Mouse (Mus musculus): Measurements from ENCODE around the gene Cenpl. TPM values are rescaled to one million over a fixed set of nuclear protein-coding genes. Genes with fewer than 3 reads are reported as not detected.

Cenpl gene
- polyA plus RNA-seq, 1 experiment from 2014 or later, result 33.0 TPM

Other genes with a start within 250 kb of the Cenpl start
- gene Rc3h1, start 164.3 kb upstream of the Cenpl start, polyA plus RNA-seq (2015; fragmentation: Nextera tagmentation; extraction: Ambion mirVana), result 7.9 and 8.1 TPM in 2 replicates
- gene Serpinc1, start 92.1 kb upstream of the Cenpl start, polyA plus RNA-seq (2015; fragmentation: Nextera tagmentation; extraction: Ambion mirVana), result 3.2 and 3.8 TPM in 2 replicates
- 10.1 and 12.9 TPM in 2 replicates for gene Zbtb37, start 35.9 kb upstream of the Cenpl start, polyA plus RNA-seq (2015; fragmentation: Nextera tagmentation; extraction: Ambion mirVana)
- 36.8 and 42.8 TPM in 2 replicates for gene Dars2, start 55 bp upstream of the Cenpl start, polyA plus RNA-seq (2015; fragmentation: Nextera tagmentation; extraction: Ambion mirVana)
- 16.4 and 17.2 TPM in 2 replicates for gene Klhl20, start 60.8 kb downstream of the Cenpl start, polyA plus RNA-seq (2015; fragmentation: Nextera tagmentation; extraction: Ambion mirVana)
- gene Ankrd45, start 72.0 kb downstream of the Cenpl start, polyA plus RNA-seq (2015; fragmentation: Nextera tagmentation; extraction: Ambion mirVana), result 12.6 and 13.0 TPM in 2 replicates
- 0.54 and 0.65 TPM in 2 replicates for gene Tex50, start 88.6 kb downstream of the Cenpl start, polyA plus RNA-seq (2015; fragmentation: Nextera tagmentation; extraction: Ambion mirVana)
- gene Prdx6, start 180.5 kb downstream of the Cenpl start, polyA plus RNA-seq (2015; fragmentation: Nextera tagmentation; extraction: Ambion mirVana), result 345 and 360 TPM in 2 replicates